Mouse (Mus musculus) megakaryocyte, embryonic 14.5 days (primary cell): ENCODE measurements around the gene Rbm33. TPM values are rescaled to one million over a fixed set of nuclear protein-coding genes. Genes with fewer than 3 reads are reported as not detected.

ENCODE experiments used
- H3K27me3 ChIP-seq: replicated peaks from 2 replicates; pipeline ENCODE3; 2012; ENCODE audit warnings: inconsistent platforms
- H3K36me3 ChIP-seq: replicated peaks from 2 replicates; pipeline ENCODE3; 2012; ENCODE audit warnings: low read length, inconsistent platforms, mixed read lengths
- H3K4me1 ChIP-seq: 2 replicates; pipeline ENCODE4 v1.6.1; 2012; ENCODE audit warnings: inconsistent platforms
- H3K4me3 ChIP-seq: replicated peaks from 2 replicates; pipeline ENCODE3; 2012; ENCODE audit warnings: moderate library complexity, mild to moderate bottlenecking, inconsistent platforms
- H3K9me3 ChIP-seq: 2 replicates; pipeline ENCODE4 v1.6.1; 2012; ENCODE audit warnings: inconsistent platforms
- FLI1 ChIP-seq: IDR thresholded peaks from 2 replicates; pipeline ENCODE4 v1.6.1; 2012; ENCODE audit warnings: low read length, inconsistent platforms, mixed read lengths
- GATA1 ChIP-seq: IDR thresholded peaks from 3 replicates; pipeline ENCODE4 v1.6.1; 2012; ENCODE audit warnings: mixed read lengths, low read length, inconsistent platforms, borderline replicate concordance
- polyA plus RNA-seq: library from polyadenylated mRNA; stranded (reverse); fragments of >175 nt; gene quantifications from 2 replicates; pipeline ENCODE4 v1.2.3, GENCODE M21; 2012; ENCODE audit warnings: low replicate concordance; ENCODE audit not compliant: insufficient read depth

The Rbm33 gene
- polyA plus RNA-seq, 1 experiment: 9.5 TPM

DNA sequence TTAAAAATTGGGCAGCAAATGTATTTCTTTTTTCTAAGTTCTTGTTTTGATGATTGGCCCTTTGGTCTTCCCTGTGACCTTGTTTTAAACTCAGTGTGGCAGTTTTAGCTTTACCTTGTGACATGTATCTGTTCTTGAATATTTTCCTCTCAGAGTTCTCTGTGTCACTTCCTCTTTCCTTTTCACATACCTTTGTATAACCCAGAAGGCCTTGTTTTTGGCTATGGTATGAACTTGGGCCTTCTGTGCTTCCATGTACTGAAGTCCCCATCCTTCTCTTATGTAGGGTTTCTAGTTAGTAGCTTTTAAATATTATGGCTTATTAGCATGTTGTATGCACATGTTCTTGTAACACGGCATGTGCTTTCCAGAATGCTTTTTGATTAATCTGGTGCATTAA is 4.8 kb downstream of the Rbm33 start:
- Histone ChIP-seq H3K9me3 (no peaks in the 10 kb centered on the region), H3K36me3 (peaks cover 9% of the 10 kb centered on the region), H3K4me3 (no peak overlapping the region), H3K4me1 (peaks cover 67% of the 10 kb centered on the region), H3K27me3 (no peaks in the 10 kb centered on the region)
- TF ChIP-seq FLI1: no peak
- no peak for TF ChIP-seq GATA1

DNA sequence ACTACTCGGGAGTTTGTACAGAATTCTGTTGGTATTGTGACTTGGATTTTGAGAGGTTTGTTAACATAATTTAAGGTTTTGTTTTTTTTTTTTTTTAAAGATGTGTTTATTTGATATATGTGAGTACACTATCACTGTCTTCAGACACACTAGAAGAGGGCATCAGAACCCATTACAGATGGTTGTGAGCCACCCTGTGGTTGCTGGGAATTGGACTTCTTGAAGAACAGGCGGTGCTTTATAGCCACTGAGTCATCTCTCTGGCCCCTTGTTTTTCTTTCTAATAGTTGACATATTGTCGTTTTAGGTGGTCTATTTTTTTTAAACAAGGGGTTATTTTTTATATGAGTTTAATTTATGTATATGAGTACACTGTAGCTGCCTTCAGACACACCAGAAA is 5.3 kb downstream of the Rbm33 start:
- no peaks in the 10 kb centered on the region for H3K9me3 ChIP-seq
- no peaks in the 10 kb centered on the region for H3K27me3 ChIP-seq
- no peak for TF ChIP-seq GATA1
- no peak for TF ChIP-seq FLI1
- peaks cover 70% of the 10 kb centered on the region for H3K4me1 ChIP-seq
- H3K4me3 ChIP-seq: no peak overlapping the region
- H3K36me3 ChIP-seq: peaks cover 9% of the 10 kb centered on the region

DNA sequence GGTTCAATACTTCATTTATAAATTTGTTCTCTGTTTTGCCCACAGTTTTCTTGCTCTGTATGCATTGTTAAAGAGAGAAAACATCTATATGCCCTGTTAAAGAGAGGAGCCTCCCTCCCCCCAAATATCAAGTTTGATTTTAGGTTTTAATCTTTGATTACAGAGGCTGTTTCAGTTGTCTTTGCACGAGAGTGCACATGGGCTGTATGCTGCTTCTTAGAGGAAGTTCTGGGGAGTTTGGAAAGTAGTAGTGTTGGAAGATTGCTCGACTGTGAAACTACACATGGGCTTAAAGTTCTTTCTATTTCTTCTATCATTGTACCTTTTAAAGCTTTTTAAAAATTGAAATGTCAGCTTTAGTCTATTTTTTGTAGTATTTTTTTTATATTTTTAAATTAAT is 6.9 kb downstream of the Rbm33 start:
- Histone ChIP-seq H3K36me3 (peaks cover 9% of the 10 kb centered on the region), H3K4me3 (no peak overlapping the region), H3K27me3 (no peaks in the 10 kb centered on the region), H3K9me3 (no peaks in the 10 kb centered on the region), H3K4me1 (peaks cover 72% of the 10 kb centered on the region)
- TF ChIP-seq FLI1: no peak
- TF ChIP-seq GATA1: no peak

DNA sequence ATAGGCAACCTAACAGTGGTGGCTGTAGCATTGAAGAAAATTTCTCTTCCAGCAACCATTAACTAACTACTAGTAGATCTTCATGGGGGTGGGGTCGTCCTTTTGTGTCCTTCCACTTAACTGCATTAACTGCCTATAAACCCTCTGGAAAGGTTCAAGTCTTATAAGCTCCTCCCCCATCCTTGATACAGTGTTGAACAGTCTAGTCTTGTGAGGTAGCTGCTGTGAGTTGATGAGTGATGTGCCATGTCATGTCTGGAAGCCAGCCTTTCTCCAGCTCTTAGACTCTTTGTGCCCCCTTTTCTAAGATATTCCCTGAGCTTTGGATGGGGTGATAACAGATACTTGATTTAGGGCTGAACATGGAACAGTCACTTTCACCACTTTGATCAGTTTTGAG is 7.5 kb downstream of the Rbm33 start:
- Histone ChIP-seq H3K4me3 (no peak overlapping the region), H3K36me3 (peaks cover 8% of the 10 kb centered on the region), H3K27me3 (no peaks in the 10 kb centered on the region), H3K4me1 (peaks cover 72% of the 10 kb centered on the region), H3K9me3 (no peaks in the 10 kb centered on the region)
- TF ChIP-seq GATA1 (no peak), FLI1 (no peak)

DNA sequence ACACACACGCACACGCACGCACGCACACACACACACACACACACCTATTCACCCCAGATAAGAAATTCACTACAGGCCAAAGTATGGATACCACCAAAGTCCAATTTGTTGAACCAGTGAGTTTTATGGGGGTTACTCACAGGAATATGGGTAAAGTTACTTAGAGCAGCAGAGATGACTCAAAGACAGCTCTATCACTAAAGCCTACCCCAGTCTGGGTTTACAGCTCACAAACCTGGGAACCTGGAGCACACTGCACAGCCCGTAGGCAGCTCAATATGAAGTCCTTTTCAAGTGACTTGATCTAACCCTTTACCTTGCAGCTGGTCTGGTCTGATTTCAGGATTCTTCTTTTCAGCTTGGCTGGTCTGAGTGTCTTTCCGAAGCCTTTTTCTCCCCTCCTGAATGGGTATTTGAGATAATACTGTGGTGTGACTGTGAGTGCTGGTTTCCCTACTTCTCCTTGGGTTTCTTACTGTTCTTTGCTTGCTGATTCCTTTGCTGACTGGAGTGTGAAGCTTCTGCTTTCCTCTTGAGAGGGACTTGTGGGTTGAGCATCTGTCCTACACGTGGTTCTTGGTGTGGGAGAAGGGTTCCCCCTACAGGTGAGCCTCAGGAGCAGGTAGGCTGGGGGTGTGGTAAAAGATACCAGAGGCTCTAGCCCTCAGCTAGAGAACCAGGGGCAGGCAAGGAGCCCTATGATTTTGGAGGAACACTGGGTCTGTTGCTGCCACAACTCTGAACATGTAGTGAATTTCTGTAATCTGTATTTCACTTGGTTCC is 12.3 kb downstream of the Rbm33 start:
- H3K36me3 ChIP-seq: peaks cover 35% of the 10 kb centered on the region

DNA sequence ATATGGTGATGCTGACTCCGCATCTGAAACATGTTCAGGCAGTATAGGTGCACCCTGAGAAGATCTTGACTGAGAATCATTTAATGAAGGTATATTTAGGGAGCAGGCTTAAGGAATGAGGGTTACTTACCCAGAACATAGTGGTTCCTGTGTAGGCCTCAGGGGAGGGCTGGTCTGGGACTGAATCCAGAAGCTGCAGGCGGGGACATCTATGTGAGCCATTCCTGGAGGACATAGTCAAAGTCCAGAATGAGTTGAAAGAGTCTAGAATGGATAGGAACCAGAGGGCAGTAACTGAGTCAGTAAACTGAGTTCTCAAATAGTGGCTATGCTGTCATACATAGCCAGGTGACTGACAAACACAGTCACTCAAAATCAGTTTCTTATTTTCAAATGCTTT is 16.8 kb downstream of the Rbm33 start:
- no peak overlapping the region for H3K4me3 ChIP-seq
- no peak for TF ChIP-seq GATA1
- no peak for TF ChIP-seq FLI1
- no peaks in the 10 kb centered on the region for H3K27me3 ChIP-seq
- peaks cover 76% of the 10 kb centered on the region for H3K36me3 ChIP-seq
- no peaks in the 10 kb centered on the region for H3K9me3 ChIP-seq
- H3K4me1 ChIP-seq: peaks cover 42% of the 10 kb centered on the region

More for the DNA sequence above, 12.3 kb downstream of the Rbm33 start:
- no peaks in the 10 kb centered on the region for H3K9me3 ChIP-seq
- peaks cover 74% of the 10 kb centered on the region for H3K4me1 ChIP-seq
- no peaks in the 10 kb centered on the region for H3K27me3 ChIP-seq
- TF ChIP-seq GATA1: no peak
- TF ChIP-seq FLI1: no peak
- H3K4me3 ChIP-seq: no peak overlapping the region

DNA sequence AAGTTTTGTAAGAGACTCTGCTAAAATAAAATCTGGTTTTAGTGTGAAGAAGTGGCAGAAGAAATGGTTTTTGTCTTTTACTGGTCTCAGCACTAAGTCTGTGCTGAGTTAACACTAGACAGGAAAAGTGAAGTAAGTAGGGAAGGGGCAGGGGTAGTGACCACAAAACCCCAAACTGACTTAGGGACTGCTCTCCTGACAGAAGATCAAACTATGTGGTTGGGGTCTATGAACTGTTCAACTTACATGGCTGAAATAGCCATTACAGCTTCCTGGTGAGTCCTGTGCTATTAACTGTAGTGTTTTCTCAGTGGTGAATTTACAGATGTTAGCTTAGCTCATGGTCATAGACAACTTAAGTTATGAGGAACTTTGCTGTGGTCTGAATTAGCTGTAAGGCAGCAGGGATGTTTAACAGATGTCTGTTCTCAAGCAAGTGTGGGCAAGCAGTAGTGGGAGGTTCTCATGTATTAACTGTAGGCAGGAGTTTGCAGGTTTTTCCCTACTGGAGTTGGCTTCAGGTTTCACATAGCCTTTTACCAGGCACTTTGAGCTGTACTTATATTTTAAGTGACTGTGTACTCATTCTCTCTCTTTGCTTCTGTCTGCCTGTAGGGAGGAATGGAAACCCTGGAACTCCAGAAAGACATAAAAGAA is 35.1 kb downstream of the Rbm33 start:
- Histone ChIP-seq H3K4me1 (peaks cover 46% of the 10 kb centered on the region), H3K4me3 (no peak overlapping the region), H3K36me3 (peaks cover 66% of the 10 kb centered on the region), H3K27me3 (no peaks in the 10 kb centered on the region), H3K9me3 (no peaks in the 10 kb centered on the region; the same call in 1 of the 2 replicates)
- TF ChIP-seq FLI1: no peak
- TF ChIP-seq GATA1: no peak

DNA sequence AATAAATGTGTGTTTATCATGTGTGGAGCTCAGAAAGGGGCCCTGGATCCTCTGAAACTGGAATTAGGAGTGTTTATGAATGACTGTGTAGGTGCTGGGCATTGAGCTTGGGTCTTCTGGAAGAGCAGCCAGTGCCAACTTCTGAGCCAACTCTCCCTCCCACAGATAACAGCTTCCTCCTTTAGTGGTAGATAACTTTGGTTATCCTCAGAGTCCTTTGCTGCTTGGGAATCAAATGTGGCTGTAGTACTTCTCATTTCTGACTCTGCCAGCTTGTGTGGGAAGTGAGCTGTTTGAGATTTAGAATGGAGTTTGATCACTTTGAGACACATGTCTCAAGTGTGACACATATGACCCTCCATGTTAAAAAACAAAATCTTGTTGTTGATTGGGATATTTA is 38.7 kb downstream of the Rbm33 start:
- TF ChIP-seq FLI1 (no peak), GATA1 (no peak)
- Histone ChIP-seq H3K4me1 (peaks cover 38% of the 10 kb centered on the region), H3K4me3 (no peak overlapping the region), H3K9me3 (no peaks in the 10 kb centered on the region; the same call in 1 of the 2 replicates), H3K27me3 (no peaks in the 10 kb centered on the region), H3K36me3 (peaks cover 84% of the 10 kb centered on the region)

DNA sequence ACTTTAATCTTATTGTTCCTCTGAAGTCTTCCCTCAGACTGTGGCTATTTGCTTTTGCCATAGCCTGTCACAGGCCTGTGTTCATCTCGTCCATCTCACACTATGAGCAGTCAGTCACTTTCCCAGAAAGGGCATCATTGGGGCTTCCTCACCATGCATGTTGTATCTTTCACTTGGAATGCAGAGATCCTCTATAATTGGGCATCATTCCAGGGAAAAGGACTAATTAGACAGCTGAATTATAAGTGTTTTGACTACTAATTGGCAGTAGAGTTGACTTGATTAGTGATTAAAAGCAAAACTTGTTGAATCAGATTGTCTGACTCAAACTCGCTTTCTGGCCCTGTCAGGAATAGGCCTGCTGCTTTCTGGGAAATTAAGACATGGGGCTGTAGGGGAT is 43.8 kb downstream of the Rbm33 start:
- Histone ChIP-seq H3K36me3 (peaks cover 96% of the 10 kb centered on the region), H3K9me3 (no peaks in the 10 kb centered on the region), H3K4me3 (no peak overlapping the region), H3K27me3 (no peaks in the 10 kb centered on the region), H3K4me1 (peaks cover 5% of the 10 kb centered on the region)
- no peak for TF ChIP-seq FLI1
- no peak for TF ChIP-seq GATA1

DNA sequence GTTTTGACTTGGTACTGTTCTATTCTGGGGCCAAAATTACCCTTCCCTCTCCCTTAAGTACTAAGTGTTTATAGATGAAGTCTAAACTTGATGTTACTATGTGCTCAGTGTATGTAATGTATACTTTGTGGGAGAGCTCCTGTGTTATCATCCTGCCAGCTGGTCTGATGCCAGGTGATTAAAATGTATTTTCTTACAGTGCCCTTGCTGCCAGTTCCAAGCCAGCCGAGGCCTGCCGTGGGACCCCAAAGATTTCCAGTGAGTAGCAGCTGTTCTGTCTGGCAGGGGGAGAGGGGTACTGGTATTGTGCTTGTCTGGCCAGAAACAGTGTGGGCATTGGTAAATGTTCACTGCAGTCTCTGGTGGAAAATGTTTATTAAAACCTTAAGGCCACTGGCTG is 51.1 kb downstream of the Rbm33 start:
- H3K27me3 ChIP-seq: no peaks in the 10 kb centered on the region
- peaks cover 78% of the 10 kb centered on the region for H3K36me3 ChIP-seq
- no peak overlapping the region for H3K4me3 ChIP-seq
- H3K4me1 ChIP-seq: peaks cover 10% of the 10 kb centered on the region
- no peaks in the 10 kb centered on the region for H3K9me3 ChIP-seq
- TF ChIP-seq FLI1: no peak
